Mouse (Mus musculus): Measurements from ENCODE around the gene Cdk2.

DNA sequence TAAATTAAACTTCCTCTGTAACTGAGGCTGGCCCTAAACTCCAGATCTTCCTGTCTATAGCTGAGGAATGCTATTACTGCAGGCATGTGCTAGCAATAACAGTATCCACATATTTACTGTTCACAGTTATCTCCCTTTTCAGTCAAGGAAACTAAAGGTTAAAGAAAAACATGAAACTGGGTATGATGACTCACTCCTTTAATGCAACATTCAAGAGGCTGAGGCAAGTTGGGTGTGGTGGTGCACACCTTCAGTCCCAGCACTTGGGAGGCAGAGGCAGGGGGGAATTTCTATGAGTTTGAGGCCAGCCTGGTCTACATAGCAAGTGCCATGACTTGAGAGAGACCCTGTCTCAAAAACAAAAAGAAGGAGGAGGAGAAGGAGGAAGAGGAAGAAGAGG is 27.2 kb upstream of the Cdk2 start:
- no peak for TF ChIP-seq CTCF (IDR thresholded peaks at IDR 0.05; ENCODE audit: low read depth, low read length)
- no peak for TF ChIP-seq POLR2AphosphoS5 (IDR thresholded peaks at IDR 0.05; ENCODE audit: insufficient replicate concordance, low read depth, low read length)
- TF ChIP-seq GATA2 (IDR thresholded peaks at IDR 0.05; ENCODE audit: borderline replicate concordance, low read depth, low read length): no peak
